ENCODE assay signal across 9 mouse cellular contexts in genomic region chr11:85334778-85335177, GRCm38 (mm10). TPM values are rescaled to one million over a fixed set of nuclear protein-coding genes. Genes with fewer than 3 reads are reported as not detected.
DNase-seq lines count a peak whose midpoint lies in the region; ATAC-seq lines count a peak whose summit lies in the region.
"Had no signal": no experiment of that assay in that cellular context is flagged by ENCODE, and none has a peak within 500 bp of the region (broad histone marks: within the 10 kb centered on the region; RNA-seq: fewer than 3 reads in every experiment).

No protein-coding gene starts in this region.

- H3K4me2 ChIP-seq in hindbrain, embryonic 14.5 days (replicated peaks): no peak overlapping the region
- no peak overlapping the region for H3K4me2 ChIP-seq in heart, embryonic 12.5 days
- H3K4me2 ChIP-seq: neural tube, embryonic 13.5 days had no signal

- no peak overlapping the region for H3K4me3 ChIP-seq in hindbrain, embryonic 10.5 days
- H3K4me3 ChIP-seq in hindbrain, embryonic 14.5 days (replicated peaks; ENCODE audit: low read length): no peak overlapping the region
- no peak overlapping the region for H3K4me3 ChIP-seq in heart, embryonic 12.5 days
- H3K4me3 ChIP-seq: neural tube, embryonic 13.5 days had no signal

- ATAC-seq in hindbrain, embryonic 14.5 days (ENCODE audit: low FRiP score): no peak
- ATAC-seq in heart, embryonic 12.5 days (ENCODE audit: insufficient number of reproducible peaks, low FRiP score): 0 out of 2 replicates have a peak, but pooled peaks have one; percentile 34

- no peak overlapping the region for H3K27ac ChIP-seq in hindbrain, embryonic 10.5 days
- H3K27ac ChIP-seq in hindbrain, embryonic 14.5 days: no peak overlapping the region
- no peak overlapping the region for H3K27ac ChIP-seq in heart, embryonic 12.5 days (ENCODE audit: poor library complexity, severe bottlenecking)
- H3K27ac ChIP-seq: neural tube, embryonic 13.5 days had no signal

- no peaks in the 10 kb centered on the region for H3K4me1 ChIP-seq in hindbrain, embryonic 10.5 days (replicated peaks)
- no peaks in the 10 kb centered on the region for H3K4me1 ChIP-seq in hindbrain, embryonic 14.5 days (replicated peaks; ENCODE audit: control insufficient read depth, insufficient read depth, low read length)
- no peaks in the 10 kb centered on the region for H3K4me1 ChIP-seq in heart, embryonic 12.5 days (replicated peaks)
- H3K4me1 ChIP-seq: neural tube, embryonic 13.5 days had no signal

- H3K36me3 ChIP-seq in hindbrain, embryonic 10.5 days: peaks cover 96% of the 10 kb centered on the region
- peaks cover 68% of the 10 kb centered on the region for H3K36me3 ChIP-seq in hindbrain, embryonic 14.5 days (replicated peaks; ENCODE audit: control insufficient read depth, insufficient read depth)
- peaks cover 68% of the 10 kb centered on the region for H3K36me3 ChIP-seq in heart, embryonic 12.5 days

- WGBS in hindbrain, embryonic 10.5 days: 51% methylated on average over 4 of the region's 4 CpGs
- WGBS in hindbrain, embryonic 14.5 days: 46% methylated on average over 4 of the region's 4 CpGs
- 35% methylated on average over 4 of the region's 4 CpGs for WGBS in heart, embryonic 12.5 days

- peak; percentile 28 for DNase-seq in hindbrain, embryonic 10.5 days (ENCODE audit: low spot score)
- no peak for DNase-seq in hindbrain, embryonic 14.5 days (ENCODE audit: low spot score)
- DNase-seq in 3134 (ENCODE audit: extremely low read depth, insufficient read length, low spot score): peak; percentile 41
- peak; percentile 55 for DNase-seq in R1 (ENCODE audit: low read depth, low spot score)
- DNase-seq in cerebellum, postnatal 14 days: peak; percentile 62 to 66
- DNase-seq in lung, postnatal 10 days: peak; percentile 63
- DNase-seq in thymus, postnatal 10 days (ENCODE audit: low spot score in 2 of 2): peak; percentile 23 to 52

- H3K9me3 ChIP-seq in hindbrain, embryonic 10.5 days: no peaks in the 10 kb centered on the region
- no peaks in the 10 kb centered on the region for H3K9me3 ChIP-seq in hindbrain, embryonic 14.5 days (ENCODE audit: control insufficient read depth, low read length)
- H3K9me3 ChIP-seq in heart, embryonic 12.5 days (replicated peaks): no peaks in the 10 kb centered on the region
- H3K9me3 ChIP-seq: neural tube, embryonic 13.5 days had no signal

- H3K27me3 ChIP-seq in hindbrain, embryonic 10.5 days (ENCODE audit: insufficient read depth, poor library complexity, severe bottlenecking): no peaks in the 10 kb centered on the region
- H3K27me3 ChIP-seq in hindbrain, embryonic 14.5 days (ENCODE audit: control insufficient read depth, insufficient read depth, low read length): no peaks in the 10 kb centered on the region
- no peaks in the 10 kb centered on the region for H3K27me3 ChIP-seq in heart, embryonic 12.5 days (replicated peaks)
- H3K27me3 ChIP-seq: neural tube, embryonic 13.5 days had no signal

- H3K9ac ChIP-seq in hindbrain, embryonic 14.5 days: no peak overlapping the region
- H3K9ac ChIP-seq in heart, embryonic 12.5 days: no peak overlapping the region
- H3K9ac ChIP-seq: neural tube, embryonic 13.5 days had no signal

RNA-seq across cellular contexts. Expression of gene Bcas3, which starts 18.2 kb away (rescaled TPM):
- 23.3 and 37.3 TPM in 2 replicates for polyA plus RNA-seq in hindbrain, embryonic 10.5 days (2016; fragmentation: Nextera tagmentation; extraction: Ambion mirVana)
- polyA plus RNA-seq in hindbrain, embryonic 14.5 days (2014; fragmentation: Nextera tagmentation; extraction: Ambion mirVana): 29.2 and 36.5 TPM in 2 replicates
- polyA plus RNA-seq in heart, embryonic 12.5 days (2016; fragmentation: Nextera tagmentation; extraction: Ambion mirVana): 16.1 and 20.6 TPM in 2 replicates

RNA-seq across cellular contexts. Expression of gene Ppm1d, which starts 23.7 kb away (rescaled TPM):
- 22.6 and 25.0 TPM in 2 replicates for polyA plus RNA-seq in hindbrain, embryonic 10.5 days (2016; fragmentation: Nextera tagmentation; extraction: Ambion mirVana)
- polyA plus RNA-seq in hindbrain, embryonic 14.5 days (2014; fragmentation: Nextera tagmentation; extraction: Ambion mirVana): 21.1 and 22.2 TPM in 2 replicates
- polyA plus RNA-seq in heart, embryonic 12.5 days (2016; fragmentation: Nextera tagmentation; extraction: Ambion mirVana): 17.7 and 18.5 TPM in 2 replicates
